7 mouse cellular contexts compared by ENCODE assay signal in genomic region chr4:133278482-133278881, GRCm38 (mm10). TPM values are rescaled to one million over a fixed set of nuclear protein-coding genes. Genes with fewer than 3 reads are reported as not detected.
DNase-seq lines count a peak whose midpoint lies in the region; ATAC-seq and TF ChIP-seq lines count a peak whose summit lies in the region.

No protein-coding gene starts in this region.

- no peak overlapping the region for H3K4me3 ChIP-seq in lung, embryonic 14.5 days (ENCODE audit: low read depth, low read length)
- H3K4me3 ChIP-seq in forebrain, embryonic 11.5 days (ENCODE audit: low read depth, low read length): peak overlapping the region; percentile 66; the same call in 1 of the 2 replicates
- peak overlapping the region; percentile 76; the same call in 1 of the 2 replicates for H3K4me3 ChIP-seq in limb, embryonic 12.5 days (replicated peaks)
- peak overlapping the region; percentile 92; the same call in 1 of the 2 replicates for H3K4me3 ChIP-seq in neural tube, embryonic 15.5 days (replicated peaks)

- peaks cover 9% of the 10 kb centered on the region; the same call in 1 of the 2 replicates for H3K36me3 ChIP-seq in lung, embryonic 14.5 days (ENCODE audit: insufficient read depth)
- no peaks in the 10 kb centered on the region for H3K36me3 ChIP-seq in forebrain, embryonic 11.5 days (ENCODE audit: control insufficient read depth, insufficient read depth, low read length)
- H3K36me3 ChIP-seq in limb, embryonic 12.5 days: peaks cover 20% of the 10 kb centered on the region; the same call in 1 of the 2 replicates
- H3K36me3 ChIP-seq in neural tube, embryonic 15.5 days: no peaks in the 10 kb centered on the region

- H3K4me1 ChIP-seq in lung, embryonic 14.5 days (ENCODE audit: insufficient read depth): peaks cover 15% of the 10 kb centered on the region
- peaks cover 8% of the 10 kb centered on the region; the same call in 1 of the 2 replicates for H3K4me1 ChIP-seq in forebrain, embryonic 11.5 days (replicated peaks; ENCODE audit: control insufficient read depth, insufficient read depth, low read length)
- H3K4me1 ChIP-seq in limb, embryonic 12.5 days (replicated peaks): peaks cover 49% of the 10 kb centered on the region
- peaks cover 40% of the 10 kb centered on the region for H3K4me1 ChIP-seq in neural tube, embryonic 15.5 days

- H3K9me3 ChIP-seq in lung, embryonic 14.5 days (ENCODE audit: low read depth, low read length): no peaks in the 10 kb centered on the region
- no peaks in the 10 kb centered on the region for H3K9me3 ChIP-seq in forebrain, embryonic 11.5 days (ENCODE audit: control insufficient read depth, low read length)
- H3K9me3 ChIP-seq in limb, embryonic 12.5 days: no peaks in the 10 kb centered on the region
- H3K9me3 ChIP-seq in neural tube, embryonic 15.5 days (replicated peaks): no peaks in the 10 kb centered on the region

- H3K27ac ChIP-seq in lung, embryonic 14.5 days (ENCODE audit: low read depth): peak overlapping the region; percentile 91
- H3K27ac ChIP-seq in forebrain, embryonic 11.5 days (ENCODE audit: low read depth, low read length): peak overlapping the region; percentile 90; the same call in 1 of the 2 replicates
- peak overlapping the region; percentile 92 for H3K27ac ChIP-seq in limb, embryonic 12.5 days
- peak overlapping the region; percentile 95 for H3K27ac ChIP-seq in neural tube, embryonic 15.5 days (replicated peaks)

- H3K4me2 ChIP-seq in lung, embryonic 14.5 days: peak overlapping the region; percentile 81
- H3K4me2 ChIP-seq in forebrain, embryonic 11.5 days (ENCODE audit: low read depth, low read length, severe bottlenecking): peak overlapping the region; percentile 62; the same call in 1 of the 2 replicates
- H3K4me2 ChIP-seq in limb, embryonic 12.5 days: peak overlapping the region; percentile 78
- peak overlapping the region; percentile 76 for H3K4me2 ChIP-seq in neural tube, embryonic 15.5 days

- no peak for TF ChIP-seq CTCF in lung, embryonic 14.5 days (IDR thresholded peaks at IDR 0.05; ENCODE audit: low read depth)

- ATAC-seq in lung, embryonic 14.5 days (ENCODE audit: insufficient read depth): no peak
- ATAC-seq in forebrain, embryonic 11.5 days (replicated peaks; ENCODE audit: low FRiP score): no peak
- no peak for ATAC-seq in limb, embryonic 12.5 days (ENCODE audit: insufficient number of reproducible peaks, insufficient read depth, low FRiP score, low TSS enrichment, low read depth)
- no peak for ATAC-seq in neural tube, embryonic 15.5 days (ENCODE audit: low FRiP score)

- H3K27me3 ChIP-seq in lung, embryonic 14.5 days (ENCODE audit: insufficient read depth, low read length): no peaks in the 10 kb centered on the region
- H3K27me3 ChIP-seq in forebrain, embryonic 11.5 days (ENCODE audit: control insufficient read depth, insufficient read depth, low read length): no peaks in the 10 kb centered on the region
- no peaks in the 10 kb centered on the region for H3K27me3 ChIP-seq in limb, embryonic 12.5 days
- no peaks in the 10 kb centered on the region for H3K27me3 ChIP-seq in neural tube, embryonic 15.5 days (replicated peaks)

- H3K9ac ChIP-seq in lung, embryonic 14.5 days: no peak overlapping the region
- H3K9ac ChIP-seq in forebrain, embryonic 11.5 days (ENCODE audit: low read length): no peak overlapping the region; the same call in 1 of the 2 replicates
- H3K9ac ChIP-seq in limb, embryonic 12.5 days (replicated peaks): peak overlapping the region; percentile 82; the same call in 1 of the 2 replicates
- no peak overlapping the region for H3K9ac ChIP-seq in neural tube, embryonic 15.5 days (replicated peaks)

- no peak for DNase-seq in lung, embryonic 14.5 days
- DNase-seq in lung, adult 18-20 months: no peak
- DNase-seq in forebrain, embryonic 11.5 days (ENCODE audit: low spot score): no peak
- DNase-seq in thymus, postnatal 25 days: no peak
- DNase-seq in ovary, postnatal 36 days (ENCODE audit: low spot score): no peak

- 79% methylated on average over 3 of the region's 3 CpGs for WGBS in lung, embryonic 14.5 days
- 86% methylated on average over 3 of the region's 3 CpGs for WGBS in forebrain, embryonic 11.5 days
- 91% methylated on average over 3 of the region's 3 CpGs for WGBS in limb, embryonic 12.5 days
- 87% methylated on average over 3 of the region's 3 CpGs for WGBS in neural tube, embryonic 15.5 days

RNA-seq across cellular contexts. Expression of gene Tmem222, which starts 0.9 kb away (rescaled TPM):
- 86.5 and 88.1 TPM in 2 replicates for polyA plus RNA-seq in lung, embryonic 14.5 days (2014; fragmentation: Nextera tagmentation; extraction: Ambion mirVana)
- polyA plus RNA-seq in forebrain, embryonic 11.5 days (2014; fragmentation: Nextera tagmentation; extraction: Ambion mirVana): 80.6 and 90.9 TPM in 2 replicates
- 81.4 and 85.3 TPM in 2 replicates for polyA plus RNA-seq in limb, embryonic 12.5 days (2016; fragmentation: Nextera tagmentation; extraction: Ambion mirVana)
- polyA plus RNA-seq in neural tube, embryonic 15.5 days (2015; fragmentation: Nextera tagmentation; extraction: Ambion mirVana): 115 and 117 TPM in 2 replicates

RNA-seq across cellular contexts. Expression of gene Sytl1, which starts 15.6 kb away (rescaled TPM):
- polyA plus RNA-seq in lung, embryonic 14.5 days (2014; fragmentation: Nextera tagmentation; extraction: Ambion mirVana): 0.73 and 0.84 TPM in 2 replicates
- 1.5 and 2.8 TPM in 2 replicates for polyA plus RNA-seq in forebrain, embryonic 11.5 days (2014; fragmentation: Nextera tagmentation; extraction: Ambion mirVana)
- 3.8 and 4.1 TPM in 2 replicates for polyA plus RNA-seq in limb, embryonic 12.5 days (2016; fragmentation: Nextera tagmentation; extraction: Ambion mirVana)
- polyA plus RNA-seq in neural tube, embryonic 15.5 days (2015; fragmentation: Nextera tagmentation; extraction: Ambion mirVana): 0.20 and 6.0 TPM in 2 replicates

RNA-seq across cellular contexts. Expression of gene Map3k6, which starts 37.9 kb away (rescaled TPM):
- 2.0 and 2.2 TPM in 2 replicates for polyA plus RNA-seq in lung, embryonic 14.5 days (2014; fragmentation: Nextera tagmentation; extraction: Ambion mirVana)
- 1.2 and 3.0 TPM in 2 replicates for polyA plus RNA-seq in forebrain, embryonic 11.5 days (2014; fragmentation: Nextera tagmentation; extraction: Ambion mirVana)
- polyA plus RNA-seq in limb, embryonic 12.5 days (2016; fragmentation: Nextera tagmentation; extraction: Ambion mirVana): 2.3 and 2.9 TPM in 2 replicates
- 3.0 and 4.0 TPM in 2 replicates for polyA plus RNA-seq in neural tube, embryonic 15.5 days (2015; fragmentation: Nextera tagmentation; extraction: Ambion mirVana)
